In the genomic region with DNA sequence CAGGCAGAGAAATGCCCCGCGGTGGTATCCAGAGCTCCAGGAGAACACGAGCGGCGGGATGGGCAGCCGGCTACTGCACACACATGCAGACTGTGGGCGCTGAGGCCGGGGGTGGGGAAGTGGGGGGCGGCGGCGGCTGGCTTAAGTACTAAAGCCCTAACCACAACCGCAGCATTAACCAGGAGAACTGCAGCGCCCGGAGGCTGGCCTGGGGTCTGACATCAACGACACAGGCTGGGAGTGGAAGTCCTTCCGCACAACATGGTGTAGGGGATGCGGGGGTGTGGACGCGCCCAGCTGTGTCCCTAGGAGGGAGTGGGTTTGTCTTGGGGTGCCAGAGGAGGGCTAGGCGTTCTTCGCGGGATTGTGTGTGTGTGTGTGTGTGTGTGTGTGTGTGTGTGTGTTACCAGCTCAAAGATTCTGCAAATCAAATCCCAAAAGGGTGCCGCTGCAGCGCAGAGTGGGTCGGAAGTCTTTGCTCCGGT, we compare ENCODE assay signal across 7 mouse cellular contexts. TPM values are rescaled to one million over a fixed set of nuclear protein-coding genes. Genes with fewer than 3 reads are reported as not detected.
A peak's percentile ranks its signal among the peaks of the same experiment; 100 is the strongest.
DNase-seq lines count a peak whose midpoint lies in the region; ATAC-seq and TF ChIP-seq lines count a peak whose summit lies in the region.

No protein-coding gene starts in this region.

- H3K4me1 ChIP-seq in forebrain, postnatal 0 days (ENCODE audit: insufficient read depth): peaks cover 30% of the 10 kb centered on the region
- peaks cover 28% of the 10 kb centered on the region for H3K4me1 ChIP-seq in hindbrain, embryonic 16.5 days (ENCODE audit: control insufficient read depth, insufficient read depth, low read depth, low read length)
- H3K4me1 ChIP-seq in midbrain, embryonic 14.5 days (ENCODE audit: control insufficient read depth, insufficient read depth, low read length): peaks cover 52% of the 10 kb centered on the region

- no peak for ATAC-seq in forebrain, postnatal 0 days
- no peak for ATAC-seq in hindbrain, embryonic 16.5 days
- ATAC-seq in midbrain, embryonic 14.5 days (ENCODE audit: low FRiP score, low TSS enrichment): no peak

- intact Hi-C loops in left cerebral cortex, postnatal 36 days (cut with DNase I): loop anchor here (5.0 to 10.0 kb wide), 3 partner anchors 93 to 230 kb away; no protein-coding TSS in a partner anchor

- DNase-seq in MEL-GATA-1-ER (ENCODE audit: extremely low read depth, low read depth): peak; percentile 16
- DNase-seq in brain, adult 2 months (ENCODE audit: low read depth, low spot score): peak; percentile 59
- DNase-seq in forebrain, postnatal 0 days: peak; percentile 67
- DNase-seq in left cerebral cortex, postnatal 36 days (ENCODE audit: low spot score in 2 of 2): peak; percentile 50 to 70
- peak; percentile 70 for DNase-seq in midbrain, embryonic 14.5 days
- peak; percentile 41 to 72 for DNase-seq in spleen, postnatal 4 days (ENCODE audit: low spot score in 2 of 2)

- under 1% methylated on average over 26 of the region's 26 CpGs for WGBS in forebrain, postnatal 0 days
- WGBS in hindbrain, embryonic 16.5 days: under 1% methylated on average over 26 of the region's 26 CpGs
- under 1% methylated on average over 26 of the region's 26 CpGs for WGBS in midbrain, embryonic 14.5 days

- no peaks in the 10 kb centered on the region for H3K9me3 ChIP-seq in forebrain, postnatal 0 days (ENCODE audit: low read length)
- no peaks in the 10 kb centered on the region for H3K9me3 ChIP-seq in hindbrain, embryonic 16.5 days (ENCODE audit: control insufficient read depth, low read length)
- H3K9me3 ChIP-seq in midbrain, embryonic 14.5 days (ENCODE audit: control insufficient read depth, low read length): no peaks in the 10 kb centered on the region

- peak overlapping the region; percentile 80 for H3K9ac ChIP-seq in forebrain, postnatal 0 days
- H3K9ac ChIP-seq in hindbrain, embryonic 16.5 days (ENCODE audit: low read depth, low read length): peak overlapping the region; percentile 88
- peak overlapping the region; percentile 81 for H3K9ac ChIP-seq in midbrain, embryonic 14.5 days (replicated peaks; ENCODE audit: low read length)

- H3K4me2 ChIP-seq in forebrain, postnatal 0 days (ENCODE audit: low read depth): peak overlapping the region; percentile 77
- peak overlapping the region; percentile 68 for H3K4me2 ChIP-seq in hindbrain, embryonic 16.5 days (ENCODE audit: low read length)
- peak overlapping the region; percentile 93 for H3K4me2 ChIP-seq in midbrain, embryonic 14.5 days (ENCODE audit: low read length)

- H3K36me3 ChIP-seq in forebrain, postnatal 0 days (ENCODE audit: insufficient read depth): no peaks in the 10 kb centered on the region
- no peaks in the 10 kb centered on the region for H3K36me3 ChIP-seq in hindbrain, embryonic 16.5 days (ENCODE audit: control insufficient read depth, insufficient read depth, low read length)
- H3K36me3 ChIP-seq in midbrain, embryonic 14.5 days (ENCODE audit: control insufficient read depth, insufficient read depth, low read length): no peaks in the 10 kb centered on the region

- no peaks in the 10 kb centered on the region for H3K27me3 ChIP-seq in forebrain, postnatal 0 days (ENCODE audit: insufficient read depth, low read length)
- H3K27me3 ChIP-seq in hindbrain, embryonic 16.5 days (replicated peaks; ENCODE audit: control insufficient read depth, insufficient read depth, low read length): no peaks in the 10 kb centered on the region
- H3K27me3 ChIP-seq in midbrain, embryonic 14.5 days (ENCODE audit: control insufficient read depth, insufficient read depth, low read length): no peaks in the 10 kb centered on the region

- TF ChIP-seq CTCF in forebrain, postnatal 0 days (IDR thresholded peaks at IDR 0.05; ENCODE audit: low read depth): no peak

- H3K4me3 ChIP-seq in forebrain, postnatal 0 days (ENCODE audit: low read depth, low read length): peak overlapping the region; percentile 75
- H3K4me3 ChIP-seq in hindbrain, embryonic 16.5 days (ENCODE audit: low read length): peak overlapping the region; percentile 86
- H3K4me3 ChIP-seq in midbrain, embryonic 14.5 days (replicated peaks; ENCODE audit: low read depth, low read length): peak overlapping the region; percentile 77

- H3K27ac ChIP-seq in forebrain, postnatal 0 days (ENCODE audit: low read depth, low read length): peak overlapping the region; percentile 91
- peak overlapping the region; percentile 92 for H3K27ac ChIP-seq in hindbrain, embryonic 16.5 days (ENCODE audit: low read depth, low read length)
- H3K27ac ChIP-seq in midbrain, embryonic 14.5 days (replicated peaks; ENCODE audit: low read depth, low read length): peak overlapping the region; percentile 88

RNA-seq across cellular contexts. Expression of a gene that starts 2.0 kb away (rescaled TPM):
- 61.1 and 68.4 TPM in 2 replicates for total RNA-seq in forebrain, postnatal 0 days (2014; rRNA removed)
- polyA plus RNA-seq in forebrain, postnatal 0 days (2015; fragmentation: Nextera tagmentation; extraction: Ambion mirVana): 17.0 and 28.1 TPM in 2 replicates
- 24.6 and 30.4 TPM in 2 replicates for polyA plus RNA-seq in hindbrain, embryonic 16.5 days (2015; fragmentation: Nextera tagmentation; extraction: Ambion mirVana)
- total RNA-seq in left cerebral cortex, postnatal 36 days (2021): 10 to 100 TPM; 60.7 to 98.2 TPM
- 28.6 and 30.8 TPM in 2 replicates for polyA plus RNA-seq in midbrain, embryonic 14.5 days (2014; fragmentation: Nextera tagmentation; extraction: Ambion mirVana)

RNA-seq across cellular contexts. Expression of a gene that starts 2.6 kb away (rescaled TPM):
- 0.38 and 1.5 TPM in 2 replicates for total RNA-seq in forebrain, postnatal 0 days (2014; rRNA removed)
- 0.86 and 1.2 TPM in 2 replicates for polyA plus RNA-seq in forebrain, postnatal 0 days (2015; fragmentation: Nextera tagmentation; extraction: Ambion mirVana)
- polyA plus RNA-seq in hindbrain, embryonic 16.5 days (2015; fragmentation: Nextera tagmentation; extraction: Ambion mirVana): 1.1 and 1.6 TPM in 2 replicates
- total RNA-seq in left cerebral cortex, postnatal 36 days (2021): 1 to 10 TPM; 1.3 to 1.5 TPM
- polyA plus RNA-seq in midbrain, embryonic 14.5 days (2014; fragmentation: Nextera tagmentation; extraction: Ambion mirVana): 1.4 and 1.8 TPM in 2 replicates

Comparison
In these comparisons a context has a peak if more than half of its experiments do, and no peak if none do; other contexts are left out.
1. DNase-seq: peak in every context shown above with its lines; median percentile 70 in midbrain, embryonic 14.5 days; 67 in forebrain, postnatal 0 days; 60 in left cerebral cortex, postnatal 36 days; 59 in brain, adult 2 months; 56 in spleen, postnatal 4 days; 16 in MEL-GATA-1-ER.